Mouse (Mus musculus) ES-E14 (cell line): ENCODE results near the gene Hint3.
"Not testable (repeated sequence)": the region's sequence is repeated elsewhere in the genome, so short reads cannot be mapped to it uniquely, and the experiment has no call there.

Experiments
- CHD2 ChIP-seq: IDR thresholded peaks from 2 replicates; pipeline ENCODE4 v1.6.1; 2014; ENCODE audit warnings: mild to moderate bottlenecking, low read depth, low read length, inconsistent platforms
- HCFC1 ChIP-seq: IDR thresholded peaks from 2 replicates; pipeline ENCODE4 v1.6.1; 2012; ENCODE audit warnings: low read length, inconsistent platforms, borderline replicate concordance; ENCODE audit not compliant: insufficient read depth
- MAFK ChIP-seq: IDR thresholded peaks from 2 replicates; pipeline ENCODE4 v1.6.1; 2014; ENCODE audit warnings: mild to moderate bottlenecking, low read depth, low read length, inconsistent platforms; ENCODE audit not compliant: insufficient read depth
- ZC3H11A ChIP-seq: IDR thresholded peaks from 2 replicates; pipeline ENCODE4 v1.6.1; 2012; ENCODE audit warnings: low read depth, mild to moderate bottlenecking, inconsistent platforms, low read length, borderline replicate concordance
- ZNF384 ChIP-seq: IDR thresholded peaks from 2 replicates; pipeline ENCODE4 v1.6.1; 2012; ENCODE audit warnings: low read depth, low read length, inconsistent platforms

- TF ChIP-seq MAFK, ZC3H11A, CHD2, ZNF384, HCFC1: not testable (repeated sequence)
Observed at GRCm38 (mm10) chr10:30628444-30628843, 988 bp downstream of the Hint3 start.
